Mouse (Mus musculus): ENCODE data around the gene Cmip.

- no peak for TF ChIP-seq POLR2A (IDR thresholded peaks at IDR 0.05; ENCODE audit: low read depth, low read length)
- no peak for TF ChIP-seq CTCF (conservative IDR thresholded peaks at IDR 0.05; ENCODE audit: insufficient read depth, insufficient read length, low read depth, low read length)
Observed at GRCm38 (mm10) chr8:117361595-117362437, 105.0 kb downstream of the Cmip start.
